Mouse (Mus musculus): ENCODE data around the gene Smyd3.

DNA sequence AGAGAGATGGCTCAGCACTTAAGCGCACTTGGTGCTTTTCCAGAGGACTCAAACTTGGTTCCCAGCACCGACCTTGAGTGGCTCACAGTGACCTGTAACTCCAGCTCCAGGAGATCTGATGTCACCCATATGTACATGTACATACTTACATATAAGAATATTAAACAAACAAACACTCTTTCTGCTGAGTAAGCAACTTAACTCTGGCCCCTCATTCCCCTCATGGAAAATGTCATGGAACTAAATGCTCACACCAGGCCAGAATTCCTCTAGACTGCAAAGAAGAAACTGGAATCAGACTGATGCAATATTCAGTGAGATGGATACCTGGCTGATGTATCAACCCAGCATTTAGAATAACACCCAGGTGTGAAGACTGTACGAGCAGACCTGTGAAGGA, 21.2 kb upstream of the Smyd3 start:
- no peak for TF ChIP-seq CTCF (IDR thresholded peaks at IDR 0.05; ENCODE audit: control insufficient read depth, insufficient read depth, insufficient read length)
- TF ChIP-seq USF1 (IDR thresholded peaks at IDR 0.05; ENCODE audit: low read depth) = no peak
- no peak for TF ChIP-seq MYOG (IDR thresholded peaks at IDR 0.05; ENCODE audit: control insufficient read depth, extremely low read depth, insufficient read length)
- TF ChIP-seq MAX (IDR thresholded peaks at IDR 0.05) = no peak
- no peak for TF ChIP-seq FOSL1 (IDR thresholded peaks at IDR 0.05; ENCODE audit: insufficient read depth, low read length, poor library complexity, severe bottlenecking)
- no peak for TF ChIP-seq CEBPB (IDR thresholded peaks at IDR 0.05; ENCODE audit: low read depth)
- no peak for TF ChIP-seq MYOD1 (IDR thresholded peaks at IDR 0.05; ENCODE audit: control insufficient read depth, insufficient read length, low read depth)

All from C2C12 (cell line).